Mouse (Mus musculus) neural tube, embryonic 14.5 days (tissue): ENCODE results near the gene Nfkbiz. TPM values are rescaled to one million over a fixed set of nuclear protein-coding genes. Genes with fewer than 3 reads are reported as not detected.

Source experiments
- ATAC-seq: fragments of 200-750 bp; cut with Nextera tagmentation; 2 replicates; pipeline ENCODE4 v1.8.0; 2017; ENCODE audit warnings: low read depth, mild to moderate bottlenecking, moderate TSS enrichment, moderate library complexity
- H3K27ac ChIP-seq: fragments of 300-500 bp; sonication (generic); 2 replicates; pipeline ENCODE4 v1.5.1; 2014; ENCODE audit warnings: low read depth, mild to moderate bottlenecking, control low read depth, low read length, moderate library complexity, mixed read lengths
- H3K27me3 ChIP-seq: fragments of 300-500 bp; sonication (generic); 2 replicates; pipeline ENCODE4 v1.6.1; 2014; ENCODE audit warnings: low read length; ENCODE audit not compliant: control insufficient read depth, insufficient read depth
- H3K36me3 ChIP-seq: fragments of 300-500 bp; sonication (generic); 2 replicates; pipeline ENCODE4 v1.6.1; 2014; ENCODE audit warnings: low read length, mixed read lengths; ENCODE audit not compliant: control insufficient read depth, insufficient read depth
- H3K4me1 ChIP-seq: fragments of 300-500 bp; sonication (generic); 2 replicates; pipeline ENCODE4 v1.6.1; 2014; ENCODE audit warnings: low read length; ENCODE audit not compliant: control insufficient read depth, insufficient read depth
- H3K4me2 ChIP-seq: fragments of 300-500 bp; sonication (generic); 2 replicates; pipeline ENCODE4 v1.6.1; 2014; ENCODE audit warnings: mild to moderate bottlenecking, low read depth, low read length, control low read depth
- H3K4me3 ChIP-seq: fragments of 300-500 bp; sonication (generic); 2 replicates; pipeline ENCODE4 v1.5.1; 2014; ENCODE audit warnings: low read depth, low read length, control low read depth, mixed read lengths
- H3K9ac ChIP-seq: fragments of 300-500 bp; sonication (generic); replicated peaks from 2 replicates; pipeline ENCODE4 v1.6.1; 2014; ENCODE audit warnings: low read depth, mild to moderate bottlenecking, control low read depth, low read length, mixed read lengths
- H3K9me3 ChIP-seq: fragments of 300-500 bp; sonication (generic); 2 replicates; pipeline ENCODE4 v1.6.1; 2016; ENCODE audit warnings: low read length; ENCODE audit not compliant: control insufficient read depth
- WGBS: fragments of 180-500 bp; shearing (Covaris S2); extraction: QIAGEN DNeasy Blood & Tissue Kit; methylation state at CpG from one replicate; pipeline ENCODE4 v1.1.7; 2014; 5-methylcytosine and 5-hydroxymethylcytosine counted together
- polyA plus RNA-seq: library from polyadenylated mRNA; unstranded; fragments of >200 nt; fragmentation: Nextera tagmentation; extraction: Ambion mirVana; gene quantifications from 2 replicates; pipeline ENCODE4 v1.2.1, GENCODE M21; 2014

Gene Nfkbiz
- polyA plus RNA-seq, 1 experiment from 2014 or later: 1.8 TPM

GRCm38 (mm10) chr16:55815466-55815865 is 23.2 kb downstream of the Nfkbiz start:
- 89% methylated on average over 14 of the region's 14 CpGs for WGBS
- Histone ChIP-seq H3K9ac (no peak overlapping the region), H3K27ac (no peak overlapping the region), H3K4me3 (no peak overlapping the region), H3K4me1 (peaks cover 4% of the 10 kb centered on the region), H3K27me3 (no peaks in the 10 kb centered on the region), H3K36me3 (peaks cover 23% of the 10 kb centered on the region), H3K4me2 (no peak overlapping the region), H3K9me3 (no peaks in the 10 kb centered on the region)
- ATAC-seq: no peak

- Histone ChIP-seq H3K27ac (no peak overlapping the region), H3K4me1 (peaks cover 4% of the 10 kb centered on the region), H3K27me3 (no peaks in the 10 kb centered on the region), H3K4me3 (no peak overlapping the region), H3K9me3 (no peaks in the 10 kb centered on the region), H3K36me3 (peaks cover 23% of the 10 kb centered on the region), H3K4me2 (no peak overlapping the region), H3K9ac (no peak overlapping the region)
- WGBS: 96% methylated on average over 6 of the region's 6 CpGs
- no peak for ATAC-seq
Measured at GRCm38 (mm10) chr16:55814686-55815085, 24.0 kb downstream of the Nfkbiz start.

GRCm38 (mm10) chr16:55813916-55814315 is 24.8 kb downstream of the Nfkbiz start:
- peaks cover 23% of the 10 kb centered on the region for H3K36me3 ChIP-seq
- 82% methylated on average over 15 of the region's 15 CpGs for WGBS
- H3K27me3 ChIP-seq: no peaks in the 10 kb centered on the region
- no peak overlapping the region for H3K9ac ChIP-seq
- H3K4me2 ChIP-seq: no peak overlapping the region
- H3K4me1 ChIP-seq: peaks cover 2% of the 10 kb centered on the region
- no peak overlapping the region for H3K4me3 ChIP-seq
- no peak for ATAC-seq
- no peak overlapping the region for H3K27ac ChIP-seq
- no peaks in the 10 kb centered on the region for H3K9me3 ChIP-seq

- Histone ChIP-seq H3K27me3 (no peaks in the 10 kb centered on the region), H3K36me3 (peaks cover 23% of the 10 kb centered on the region), H3K4me3 (no peak overlapping the region), H3K27ac (no peak overlapping the region), H3K4me1 (no peaks in the 10 kb centered on the region), H3K9ac (no peak overlapping the region), H3K9me3 (no peaks in the 10 kb centered on the region), H3K4me2 (no peak overlapping the region)
- ATAC-seq: no peak
- WGBS: 93% methylated on average over 6 of the region's 6 CpGs
Measured at GRCm38 (mm10) chr16:55811792-55812191, 26.9 kb downstream of the Nfkbiz start.

GRCm38 (mm10) chr16:55809779-55810514 is 28.8 kb downstream of the Nfkbiz start:
- no peak for ATAC-seq
- Histone ChIP-seq H3K27ac (no peak overlapping the region), H3K4me2 (no peak overlapping the region), H3K4me1 (no peaks in the 10 kb centered on the region), H3K9me3 (no peaks in the 10 kb centered on the region), H3K27me3 (no peaks in the 10 kb centered on the region), H3K4me3 (no peak overlapping the region), H3K9ac (no peak overlapping the region), H3K36me3 (peaks cover 12% of the 10 kb centered on the region; the same call in 1 of the 2 replicates)
- WGBS: 94% methylated on average over 9 of the region's 9 CpGs

GRCm38 (mm10) chr16:55809345-55809744 is 29.4 kb downstream of the Nfkbiz start:
- H3K4me1 ChIP-seq: no peaks in the 10 kb centered on the region
- H3K27me3 ChIP-seq: no peaks in the 10 kb centered on the region
- no peak overlapping the region for H3K9ac ChIP-seq
- no peak for ATAC-seq
- H3K36me3 ChIP-seq: peaks cover 11% of the 10 kb centered on the region; the same call in 1 of the 2 replicates
- H3K27ac ChIP-seq: no peak overlapping the region
- no peak overlapping the region for H3K4me3 ChIP-seq
- 96% methylated on average over 6 of the region's 6 CpGs for whole genome bisulfite sequencing
- no peak overlapping the region for H3K4me2 ChIP-seq
- no peaks in the 10 kb centered on the region for H3K9me3 ChIP-seq

- Histone ChIP-seq H3K9ac (no peak overlapping the region), H3K4me3 (no peak overlapping the region), H3K27ac (no peak overlapping the region), H3K4me2 (no peak overlapping the region), H3K36me3 (no peaks in the 10 kb centered on the region), H3K9me3 (no peaks in the 10 kb centered on the region), H3K4me1 (no peaks in the 10 kb centered on the region), H3K27me3 (no peaks in the 10 kb centered on the region)
- 90% methylated on average over 6 of the region's 6 CpGs for WGBS
- no peak for ATAC-seq
Measured at GRCm38 (mm10) chr16:55807505-55807932, 31.2 kb downstream of the Nfkbiz start.

- H3K4me3 ChIP-seq: no peak overlapping the region
- no peaks in the 10 kb centered on the region for H3K4me1 ChIP-seq
- no peak overlapping the region for H3K27ac ChIP-seq
- 100% methylated on average over 1 of the region's 1 CpGs for WGBS
- no peak overlapping the region for H3K9ac ChIP-seq
- no peak overlapping the region for H3K4me2 ChIP-seq
- no peaks in the 10 kb centered on the region for H3K36me3 ChIP-seq
- H3K9me3 ChIP-seq: no peaks in the 10 kb centered on the region
- no peak for ATAC-seq
- H3K27me3 ChIP-seq: no peaks in the 10 kb centered on the region
Measured at GRCm38 (mm10) chr16:55804799-55805198, 33.9 kb downstream of the Nfkbiz start.

- ATAC-seq: no peak
- Histone ChIP-seq H3K27me3 (no peaks in the 10 kb centered on the region), H3K9me3 (no peaks in the 10 kb centered on the region), H3K4me3 (no peak overlapping the region), H3K27ac (no peak overlapping the region), H3K36me3 (no peaks in the 10 kb centered on the region), H3K4me2 (no peak overlapping the region), H3K4me1 (no peaks in the 10 kb centered on the region), H3K9ac (no peak overlapping the region)
- WGBS: 93% methylated on average over 1 of the region's 1 CpGs
Measured at GRCm38 (mm10) chr16:55801629-55802028, 37.1 kb downstream of the Nfkbiz start.
